Mouse (Mus musculus): ENCODE measurements around the gene Clec9a.
A peak's percentile ranks its signal among the peaks of the same experiment; 100 is the strongest.

The Clec9a gene

GRCm38 (mm10) chr6:129425217-129425616 lies 16.6 kb downstream of the Clec9a start:
- no peak for DNase-seq

- DNase-seq, result no peak
Measured at GRCm38 (mm10) chr6:129425812-129426211, 17.1 kb downstream of the Clec9a start.

- DNase-seq, result no peak
Measured at GRCm38 (mm10) chr6:129427281-129427680, 18.6 kb downstream of the Clec9a start.

GRCm38 (mm10) chr6:129434239-129434638 lies 25.6 kb downstream of the Clec9a start:
- DNase-seq, result no peak

GRCm38 (mm10) chr6:129436025-129436424 lies 27.4 kb downstream of the Clec9a start:
- DNase-seq, result no peak

- DNase-seq, result no peak
Measured at GRCm38 (mm10) chr6:129438033-129438432, 29.4 kb downstream of the Clec9a start.

GRCm38 (mm10) chr6:129449743-129450142 lies 41.1 kb downstream of the Clec9a start:
- DNase-seq, result no peak

- DNase-seq, result peak; percentile 7
Measured at GRCm38 (mm10) chr6:129451411-129452039, 42.9 kb downstream of the Clec9a start, which contains the start of gene Clec1a. Clec1a (minus strand) TSS chr6:129452000.

- no peak for DNase-seq
Measured at GRCm38 (mm10) chr6:129471386-129471785, 62.7 kb downstream of the Clec9a start.

GRCm38 (mm10) chr6:129472627-129473026 lies 64.0 kb downstream of the Clec9a start:
- DNase-seq, result no peak

Measured in liver (tissue).